Mouse (Mus musculus): Measurements from ENCODE around the gene Ttc19. TPM values are rescaled to one million over a fixed set of nuclear protein-coding genes. Genes with fewer than 3 reads are reported as not detected.
"Not testable (repeated sequence)": the region's sequence is repeated elsewhere in the genome, so short reads cannot be mapped to it uniquely, and the experiment has no call there.

The Ttc19 gene
- polyA plus RNA-seq, 1 experiment from 2014 or later = 36.2 TPM

DNA sequence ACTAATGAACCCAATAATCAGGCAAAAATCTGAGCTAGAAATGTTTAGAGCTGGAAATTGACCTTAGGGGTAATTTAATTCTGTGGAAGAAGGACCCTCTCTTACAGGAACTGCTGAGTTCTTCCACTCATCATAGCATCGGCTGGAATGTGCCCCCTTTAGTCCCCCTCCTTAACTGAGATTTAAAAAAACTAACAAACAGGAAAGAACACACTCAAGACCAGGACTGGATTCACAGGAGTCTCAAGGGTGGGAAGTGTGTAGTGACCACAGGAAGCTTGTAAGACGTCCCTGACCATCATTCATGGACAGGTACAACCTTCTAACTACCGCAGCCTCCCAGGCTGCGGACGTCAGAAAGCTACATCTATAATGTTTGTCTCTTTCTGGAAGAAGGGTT lies 10.4 kb upstream of the Ttc19 start:
- Histone ChIP-seq H3K27me3 (ENCODE audit: control insufficient read depth, insufficient read depth, low read length) (no peaks in the 10 kb centered on the region), H3K9me3 (ENCODE audit: control insufficient read depth, low read length) (no peaks in the 10 kb centered on the region), H3K4me1 (replicated peaks; ENCODE audit: control insufficient read depth, insufficient read depth, low read length) (peaks cover 15% of the 10 kb centered on the region), H3K36me3 (replicated peaks; ENCODE audit: control insufficient read depth, insufficient read depth) (no peaks in the 10 kb centered on the region), H3K4me2 (replicated peaks) (no peak overlapping the region), H3K27ac (no peak overlapping the region), H3K4me3 (replicated peaks; ENCODE audit: low read length) (no peak overlapping the region), H3K9ac (no peak overlapping the region)
- ATAC-seq (ENCODE audit: low FRiP score) = no peak
- 70% methylated on average over 5 of the region's 5 CpGs for WGBS
- DNase-seq (ENCODE audit: low spot score) = no peak

DNA sequence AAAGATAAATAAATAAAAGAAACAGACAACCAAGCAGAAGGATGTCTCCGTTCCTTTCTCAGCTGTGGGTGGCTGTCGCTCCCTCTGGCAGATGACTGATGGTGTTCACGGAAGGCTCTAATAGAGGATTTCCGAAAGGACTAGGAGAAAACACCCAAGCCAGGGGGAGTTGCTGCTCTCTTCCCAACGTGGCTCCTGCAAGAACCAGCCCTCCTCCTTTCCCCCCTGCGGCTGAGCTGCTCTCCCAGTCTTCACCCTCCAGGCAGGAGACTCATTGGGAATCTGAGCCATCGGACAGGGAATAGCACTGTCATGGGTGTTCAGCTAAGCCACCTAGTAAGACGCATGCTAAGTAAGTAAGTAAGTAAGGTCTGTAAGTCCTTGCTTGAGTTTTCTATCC lies 4.2 kb upstream of the Ttc19 start:
- no peak overlapping the region for H3K27ac ChIP-seq
- 53% methylated on average over 8 of the region's 8 CpGs for WGBS
- H3K9me3 ChIP-seq (ENCODE audit: control insufficient read depth, low read length) = no peaks in the 10 kb centered on the region
- ATAC-seq (ENCODE audit: low FRiP score) (no peak), DNase-seq (ENCODE audit: low spot score) (no peak)
- H3K9ac ChIP-seq = no peak overlapping the region
- H3K4me1 ChIP-seq (replicated peaks; ENCODE audit: control insufficient read depth, insufficient read depth, low read length) = peaks cover 2% of the 10 kb centered on the region; the same call in 1 of the 2 replicates
- H3K27me3 ChIP-seq (ENCODE audit: control insufficient read depth, insufficient read depth, low read length) = no peaks in the 10 kb centered on the region
- no peaks in the 10 kb centered on the region for H3K36me3 ChIP-seq (replicated peaks; ENCODE audit: control insufficient read depth, insufficient read depth)
- H3K4me3 ChIP-seq (replicated peaks; ENCODE audit: low read length) = no peak overlapping the region
- H3K4me2 ChIP-seq (replicated peaks) = no peak overlapping the region

GRCm38 (mm10) chr11:62278027-62278426 lies 3.2 kb upstream of the Ttc19 start:
- Histone ChIP-seq H3K4me3 (replicated peaks; ENCODE audit: low read length) (no peak overlapping the region), H3K27ac (no peak overlapping the region), H3K4me2 (replicated peaks) (no peak overlapping the region), H3K4me1 (replicated peaks; ENCODE audit: control insufficient read depth, insufficient read depth, low read length) (peaks cover 9% of the 10 kb centered on the region; the same call in 1 of the 2 replicates), H3K27me3 (ENCODE audit: control insufficient read depth, insufficient read depth, low read length) (no peaks in the 10 kb centered on the region), H3K9me3 (ENCODE audit: control insufficient read depth, low read length) (no peaks in the 10 kb centered on the region), H3K36me3 (replicated peaks; ENCODE audit: control insufficient read depth, insufficient read depth) (no peaks in the 10 kb centered on the region), H3K9ac (no peak overlapping the region)
- 26% methylated on average over 5 of the region's 5 CpGs for WGBS
- ATAC-seq (ENCODE audit: low FRiP score) (no peak), DNase-seq (ENCODE audit: low spot score) (peak; percentile 64)

GRCm38 (mm10) chr11:62281601-62281997 lies 326 bp downstream of the Ttc19 start:
- under 1% methylated on average over 43 of the region's 57 CpGs for WGBS
- H3K27me3 ChIP-seq (ENCODE audit: control insufficient read depth, insufficient read depth, low read length) = no peaks in the 10 kb centered on the region
- H3K9ac ChIP-seq = peak overlapping the region; percentile 92
- no peaks in the 10 kb centered on the region for H3K9me3 ChIP-seq (ENCODE audit: control insufficient read depth, low read length)
- H3K4me3 ChIP-seq (replicated peaks; ENCODE audit: low read length) = peak overlapping the region; percentile 96
- H3K4me2 ChIP-seq (replicated peaks) = peak overlapping the region; percentile 69
- H3K27ac ChIP-seq = peak overlapping the region; percentile 90
- DNase-seq (ENCODE audit: low spot score) = peak; percentile 52
- H3K36me3 ChIP-seq (replicated peaks; ENCODE audit: control insufficient read depth, insufficient read depth) = peaks cover 31% of the 10 kb centered on the region
- ATAC-seq (ENCODE audit: low FRiP score) = peak; percentile 69
- peaks cover 9% of the 10 kb centered on the region; the same call in 1 of the 2 replicates for H3K4me1 ChIP-seq (replicated peaks; ENCODE audit: control insufficient read depth, insufficient read depth, low read length)

DNA sequence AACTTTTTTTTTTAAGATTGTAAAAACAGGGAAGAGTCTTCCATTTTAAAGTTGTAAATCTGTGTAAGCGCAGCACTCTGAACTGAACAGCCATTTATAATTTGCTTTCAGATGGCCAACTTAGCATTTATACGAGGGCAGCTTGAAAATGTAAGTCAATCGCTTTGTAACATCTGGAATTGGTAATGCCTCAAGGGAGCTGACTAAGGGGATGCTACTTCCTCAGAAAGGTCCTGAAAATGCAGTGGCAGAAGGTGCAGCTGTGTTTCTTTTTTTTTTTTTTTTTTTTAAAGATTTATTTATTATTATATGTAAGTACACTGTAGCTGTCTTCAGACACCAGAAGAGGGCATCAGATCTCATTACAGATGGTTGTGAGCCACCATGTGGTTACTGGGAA lies 2.7 kb downstream of the Ttc19 start:
- H3K36me3 ChIP-seq (replicated peaks; ENCODE audit: control insufficient read depth, insufficient read depth) = peaks cover 53% of the 10 kb centered on the region
- not testable (repeated sequence) for H3K27me3 ChIP-seq (ENCODE audit: control insufficient read depth, insufficient read depth, low read length); H3K9me3 ChIP-seq (ENCODE audit: control insufficient read depth, low read length); H3K4me2 ChIP-seq (replicated peaks); H3K4me3 ChIP-seq (replicated peaks; ENCODE audit: low read length); H3K4me1 ChIP-seq (replicated peaks; ENCODE audit: control insufficient read depth, insufficient read depth, low read length); H3K27ac ChIP-seq; ATAC-seq (ENCODE audit: low FRiP score); H3K9ac ChIP-seq; DNase-seq (ENCODE audit: low spot score)
- WGBS = 84% methylated on average over 3 of the region's 3 CpGs

- Histone ChIP-seq H3K4me3 (replicated peaks; ENCODE audit: low read length) (no peak overlapping the region), H3K9me3 (ENCODE audit: control insufficient read depth, low read length) (no peaks in the 10 kb centered on the region), H3K4me1 (replicated peaks; ENCODE audit: control insufficient read depth, insufficient read depth, low read length) (peaks cover 9% of the 10 kb centered on the region; the same call in 1 of the 2 replicates), H3K27ac (no peak overlapping the region), H3K9ac (no peak overlapping the region), H3K4me2 (replicated peaks) (no peak overlapping the region), H3K27me3 (ENCODE audit: control insufficient read depth, insufficient read depth, low read length) (no peaks in the 10 kb centered on the region), H3K36me3 (replicated peaks; ENCODE audit: control insufficient read depth, insufficient read depth) (peaks cover 59% of the 10 kb centered on the region)
- DNase-seq (ENCODE audit: low spot score) (no peak), ATAC-seq (ENCODE audit: low FRiP score) (no peak)
- 94% methylated on average over 8 of the region's 8 CpGs for WGBS
Observed at GRCm38 (mm10) chr11:62285020-62285419, 3.7 kb downstream of the Ttc19 start.

GRCm38 (mm10) chr11:62287700-62288099 lies 6.4 kb downstream of the Ttc19 start:
- no peak for DNase-seq (ENCODE audit: low spot score)
- Histone ChIP-seq H3K27me3 (ENCODE audit: control insufficient read depth, insufficient read depth, low read length) (no peaks in the 10 kb centered on the region), H3K9me3 (ENCODE audit: control insufficient read depth, low read length) (no peaks in the 10 kb centered on the region), H3K9ac (no peak overlapping the region), H3K27ac (no peak overlapping the region), H3K4me2 (replicated peaks) (no peak overlapping the region), H3K4me1 (replicated peaks; ENCODE audit: control insufficient read depth, insufficient read depth, low read length) (0 out of 2 replicates have a peak, but pooled peaks cover 1% of the 10 kb centered on the region), H3K4me3 (replicated peaks; ENCODE audit: low read length) (no peak overlapping the region), H3K36me3 (replicated peaks; ENCODE audit: control insufficient read depth, insufficient read depth) (peaks cover 75% of the 10 kb centered on the region)
- no peak for ATAC-seq (ENCODE audit: low FRiP score)
- WGBS = 94% methylated on average over 1 of the region's 1 CpGs

DNA sequence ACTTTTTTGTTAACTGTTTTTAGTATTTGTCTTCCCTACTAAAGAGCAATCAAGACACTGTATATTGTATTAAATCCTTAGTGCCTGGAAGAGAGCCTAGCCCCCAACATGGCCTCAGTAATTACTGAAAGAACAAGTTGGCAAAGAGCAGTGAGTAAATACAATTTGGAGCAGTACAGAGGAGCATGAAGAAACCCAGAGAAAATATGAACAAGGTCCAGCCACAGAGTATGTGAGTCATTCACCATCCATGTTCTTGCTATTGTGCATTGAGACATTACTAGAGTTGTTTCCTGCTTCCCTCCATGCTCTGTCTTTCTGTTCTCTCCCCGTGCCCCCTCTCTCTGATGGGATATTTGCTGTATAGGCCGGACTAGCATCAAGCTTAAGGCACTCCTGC lies 12.8 kb downstream of the Ttc19 start:
- DNase-seq (ENCODE audit: low spot score) (no peak), ATAC-seq (ENCODE audit: low FRiP score) (no peak)
- Histone ChIP-seq H3K36me3 (replicated peaks; ENCODE audit: control insufficient read depth, insufficient read depth) (peaks cover 55% of the 10 kb centered on the region), H3K4me3 (replicated peaks; ENCODE audit: low read length) (no peak overlapping the region), H3K27ac (no peak overlapping the region), H3K9me3 (ENCODE audit: control insufficient read depth, low read length) (no peaks in the 10 kb centered on the region), H3K27me3 (ENCODE audit: control insufficient read depth, insufficient read depth, low read length) (no peaks in the 10 kb centered on the region), H3K4me2 (replicated peaks) (no peak overlapping the region), H3K4me1 (replicated peaks; ENCODE audit: control insufficient read depth, insufficient read depth, low read length) (no peaks in the 10 kb centered on the region), H3K9ac (no peak overlapping the region)
- WGBS = 94% methylated on average over 2 of the region's 2 CpGs

- Histone ChIP-seq H3K36me3 (replicated peaks; ENCODE audit: control insufficient read depth, insufficient read depth) (peaks cover 53% of the 10 kb centered on the region), H3K4me2 (replicated peaks) (no peak overlapping the region), H3K27ac (no peak overlapping the region), H3K9me3 (ENCODE audit: control insufficient read depth, low read length) (no peaks in the 10 kb centered on the region), H3K27me3 (ENCODE audit: control insufficient read depth, insufficient read depth, low read length) (no peaks in the 10 kb centered on the region), H3K4me1 (replicated peaks; ENCODE audit: control insufficient read depth, insufficient read depth, low read length) (no peaks in the 10 kb centered on the region), H3K4me3 (replicated peaks; ENCODE audit: low read length) (no peak overlapping the region), H3K9ac (no peak overlapping the region)
- ATAC-seq (ENCODE audit: low FRiP score) (no peak), DNase-seq (ENCODE audit: low spot score) (no peak)
- WGBS = 83% methylated on average over 6 of the region's 6 CpGs
Observed at GRCm38 (mm10) chr11:62298883-62299282, 17.6 kb downstream of the Ttc19 start.

GRCm38 (mm10) chr11:62305866-62306265 lies 24.6 kb downstream of the Ttc19 start:
- H3K4me2 ChIP-seq (replicated peaks) = no peak overlapping the region
- H3K27me3 ChIP-seq (ENCODE audit: control insufficient read depth, insufficient read depth, low read length) = no peaks in the 10 kb centered on the region
- H3K4me3 ChIP-seq (replicated peaks; ENCODE audit: low read length) = no peak overlapping the region
- H3K27ac ChIP-seq = no peak overlapping the region
- WGBS = 96% methylated on average over 2 of the region's 2 CpGs
- ATAC-seq (ENCODE audit: low FRiP score) = no peak
- peaks cover 65% of the 10 kb centered on the region for H3K36me3 ChIP-seq (replicated peaks; ENCODE audit: control insufficient read depth, insufficient read depth)
- no peak overlapping the region for H3K9ac ChIP-seq
- no peaks in the 10 kb centered on the region for H3K9me3 ChIP-seq (ENCODE audit: control insufficient read depth, low read length)
- no peaks in the 10 kb centered on the region for H3K4me1 ChIP-seq (replicated peaks; ENCODE audit: control insufficient read depth, insufficient read depth, low read length)
- no peak for DNase-seq (ENCODE audit: low spot score)

Data from hindbrain, embryonic 14.5 days (tissue).